ENCODE assay signal across 18 mouse cellular contexts in genomic region chr17:93140003-93140402, GRCm38 (mm10). TPM values are rescaled to one million over a fixed set of nuclear protein-coding genes. Genes with fewer than 3 reads are reported as not detected.
DNase-seq lines count a peak whose midpoint lies in the region; ATAC-seq and TF ChIP-seq lines count a peak whose summit lies in the region.
"Had no signal": no experiment of that assay in that cellular context is flagged by ENCODE, and none has a peak within 500 bp of the region (broad histone marks: within the 10 kb centered on the region; RNA-seq: fewer than 3 reads in every experiment).

No protein-coding gene starts in this region.

- H3K4me2 ChIP-seq in intestine, postnatal 0 days (replicated peaks; ENCODE audit: low read depth), result no peak overlapping the region
- no peak overlapping the region for H3K4me2 ChIP-seq in intestine, embryonic 16.5 days (ENCODE audit: low read depth, low read length)
- no peak overlapping the region for H3K4me2 ChIP-seq in midbrain, postnatal 0 days (ENCODE audit: low read depth, low read length, poor library complexity, severe bottlenecking)
- H3K4me2 ChIP-seq in midbrain, embryonic 15.5 days, result no peak overlapping the region
- H3K4me2 ChIP-seq: neural tube, embryonic 12.5 days; stomach, embryonic 15.5 days had no signal

- no peaks in the 10 kb centered on the region for H3K36me3 ChIP-seq in intestine, postnatal 0 days (ENCODE audit: control insufficient read depth, insufficient read depth)
- no peaks in the 10 kb centered on the region for H3K36me3 ChIP-seq in intestine, embryonic 16.5 days (ENCODE audit: control insufficient read depth, insufficient read depth, low read length)
- no peaks in the 10 kb centered on the region for H3K36me3 ChIP-seq in midbrain, postnatal 0 days (ENCODE audit: insufficient read depth, low read length)
- H3K36me3 ChIP-seq in midbrain, embryonic 15.5 days (replicated peaks), result no peaks in the 10 kb centered on the region
- H3K36me3 ChIP-seq: neural tube, embryonic 12.5 days; stomach, embryonic 15.5 days had no signal

- ATAC-seq in intestine, postnatal 0 days, result no peak
- ATAC-seq in intestine, embryonic 16.5 days, result no peak
- ATAC-seq in midbrain, postnatal 0 days (ENCODE audit: low FRiP score), result no peak
- ATAC-seq in midbrain, embryonic 15.5 days (replicated peaks), result no peak
- ATAC-seq: Patski had no signal

- no peak overlapping the region for H3K9ac ChIP-seq in intestine, postnatal 0 days (ENCODE audit: low read depth, low read length)
- no peak overlapping the region for H3K9ac ChIP-seq in intestine, embryonic 16.5 days (ENCODE audit: low read depth, low read length)
- H3K9ac ChIP-seq in midbrain, postnatal 0 days (replicated peaks; ENCODE audit: low read length, poor library complexity, severe bottlenecking), result no peak overlapping the region
- no peak overlapping the region for H3K9ac ChIP-seq in midbrain, embryonic 15.5 days
- H3K9ac ChIP-seq: liver, embryonic 14.5 days; neural tube, embryonic 12.5 days; stomach, embryonic 15.5 days had no signal

- peak; percentile 33; the same call in 1 of the 2 replicates for TF ChIP-seq CTCF in intestine, postnatal 0 days (IDR thresholded peaks at IDR 0.05; ENCODE audit: low read depth)
- TF ChIP-seq CTCF in midbrain, postnatal 0 days (IDR thresholded peaks at IDR 0.05), result peak; percentile 72

- no peak overlapping the region for H3K4me3 ChIP-seq in intestine, postnatal 0 days (ENCODE audit: low read depth, low read length)
- no peak overlapping the region for H3K4me3 ChIP-seq in intestine, embryonic 16.5 days (ENCODE audit: low read length)
- no peak overlapping the region for H3K4me3 ChIP-seq in midbrain, postnatal 0 days (ENCODE audit: low read depth, low read length)
- no peak overlapping the region for H3K4me3 ChIP-seq in midbrain, embryonic 15.5 days
- H3K4me3 ChIP-seq: neural tube, embryonic 12.5 days; stomach, embryonic 15.5 days had no signal

- 56% methylated on average over 1 of the region's 1 CpGs for WGBS in intestine, postnatal 0 days
- WGBS in intestine, embryonic 16.5 days, result 53% methylated on average over 1 of the region's 1 CpGs
- 68% methylated on average over 1 of the region's 1 CpGs for WGBS in midbrain, postnatal 0 days
- WGBS in midbrain, embryonic 15.5 days, result 60% methylated on average over 1 of the region's 1 CpGs

- H3K4me1 ChIP-seq in intestine, postnatal 0 days (replicated peaks; ENCODE audit: control insufficient read depth, insufficient read depth, low read length), result no peaks in the 10 kb centered on the region
- no peaks in the 10 kb centered on the region for H3K4me1 ChIP-seq in intestine, embryonic 16.5 days (ENCODE audit: control insufficient read depth, insufficient read depth, low read length)
- H3K4me1 ChIP-seq in midbrain, postnatal 0 days (ENCODE audit: insufficient read depth, low read length), result no peaks in the 10 kb centered on the region
- no peaks in the 10 kb centered on the region for H3K4me1 ChIP-seq in midbrain, embryonic 15.5 days
- H3K4me1 ChIP-seq: neural tube, embryonic 12.5 days; stomach, embryonic 15.5 days had no signal

- DNase-seq in cerebellum, postnatal 10 days, result peak; percentile 29 to 39
- no peak for DNase-seq in cerebellum, adult 11-12 months
- DNase-seq in midbrain, postnatal 0 days (ENCODE audit: low spot score), result peak; percentile 48
- peak; percentile 32 for DNase-seq in telencephalon, adult 2 months (ENCODE audit: low read depth, low spot score)
- no peak for DNase-seq in thymus, postnatal 36 days
- DNase-seq: B cell, adult 2 months; heart, postnatal 4 days; kidney, adult 2 months had no signal

- H3K27me3 ChIP-seq in intestine, postnatal 0 days (replicated peaks; ENCODE audit: control insufficient read depth, insufficient read depth, low read length), result no peaks in the 10 kb centered on the region
- no peaks in the 10 kb centered on the region for H3K27me3 ChIP-seq in intestine, embryonic 16.5 days (replicated peaks; ENCODE audit: control insufficient read depth, insufficient read depth, low read length)
- no peaks in the 10 kb centered on the region for H3K27me3 ChIP-seq in midbrain, postnatal 0 days (ENCODE audit: insufficient read depth, low read length)
- no peaks in the 10 kb centered on the region for H3K27me3 ChIP-seq in midbrain, embryonic 15.5 days (replicated peaks)
- H3K27me3 ChIP-seq: neural tube, embryonic 12.5 days; Patski; stomach, embryonic 15.5 days had no signal

- H3K9me3 ChIP-seq in intestine, postnatal 0 days (ENCODE audit: control insufficient read depth), result no peaks in the 10 kb centered on the region
- no peaks in the 10 kb centered on the region for H3K9me3 ChIP-seq in intestine, embryonic 16.5 days (ENCODE audit: control insufficient read depth, low read length)
- no peaks in the 10 kb centered on the region for H3K9me3 ChIP-seq in midbrain, postnatal 0 days (ENCODE audit: low read length)
- H3K9me3 ChIP-seq in midbrain, embryonic 15.5 days, result no peaks in the 10 kb centered on the region
- H3K9me3 ChIP-seq: neural tube, embryonic 12.5 days; stomach, embryonic 15.5 days had no signal

- no peak overlapping the region for H3K27ac ChIP-seq in intestine, postnatal 0 days (ENCODE audit: low read depth, low read length)
- H3K27ac ChIP-seq in intestine, embryonic 16.5 days (ENCODE audit: low read length), result no peak overlapping the region
- no peak overlapping the region for H3K27ac ChIP-seq in midbrain, postnatal 0 days (ENCODE audit: low read depth, low read length)
- H3K27ac ChIP-seq in midbrain, embryonic 15.5 days, result no peak overlapping the region
- H3K27ac ChIP-seq: liver, embryonic 14.5 days; neural tube, embryonic 12.5 days; stomach, embryonic 15.5 days had no signal

RNA-seq across cellular contexts. Expression of gene Adcyap1, which starts 58.8 kb away (rescaled TPM):
- polyA plus RNA-seq in intestine, postnatal 0 days (2015; fragmentation: Nextera tagmentation; extraction: Ambion mirVana), result 0.89 and 0.99 TPM in 2 replicates
- polyA plus RNA-seq in intestine, embryonic 16.5 days (2015; fragmentation: Nextera tagmentation; extraction: Ambion mirVana), result 0.64 and 0.80 TPM in 2 replicates
- 21.0 and 34.6 TPM in 2 replicates for total RNA-seq in midbrain, postnatal 0 days (2014; rRNA removed)
- 32.8 and 34.1 TPM in 2 replicates for polyA plus RNA-seq in midbrain, postnatal 0 days (2015; fragmentation: Nextera tagmentation; extraction: Ambion mirVana)
- polyA plus RNA-seq in midbrain, embryonic 15.5 days (2015; fragmentation: Nextera tagmentation; extraction: Ambion mirVana), result 18.0 and 20.1 TPM in 2 replicates
- total RNA-seq: common myeloid progenitor, adult 5-6 weeks; granulocyte monocyte progenitor cell, adult 5-6 weeks; heart, postnatal 4 days; megakaryocyte progenitor cell, adult 5-6 weeks had no signal
- polyA plus RNA-seq: kidney, adult 2 months; liver, embryonic 14.5 days; Patski had no signal

Comparison
In these comparisons a context has a peak if more than half of its experiments do, and no peak if none do; other contexts are left out.
1. DNase-seq: peak in cerebellum, postnatal 10 days (2 of 2), midbrain, postnatal 0 days (single experiment) and telencephalon, adult 2 months (single experiment); none in cerebellum, adult 11-12 months (single experiment) and thymus, postnatal 36 days (0 of 2).